Mouse (Mus musculus) liver, adult 2 months (tissue): ENCODE data around the gene 3110001I22Rik.

Source experiments
- CTCF ChIP-seq: fragments of 200-500 bp; IDR thresholded peaks from 2 replicates; pipeline ENCODE4 v1.5.1; 2011; ENCODE audit warnings: low read depth, low read length, control low read depth
- POLR2A ChIP-seq: fragments of 200-500 bp; IDR thresholded peaks from 2 replicates; pipeline ENCODE4 v1.6.1; 2011; ENCODE audit warnings: low read length, control low read depth; ENCODE audit not compliant: insufficient read depth; ENCODE audit errors: extremely low read depth

GRCm38 (mm10) chr16:13704676-13705075, 32.9 kb downstream of the 3110001I22Rik start:
- TF ChIP-seq CTCF, result no peak
- TF ChIP-seq POLR2A, result no peak
